Comparison of ENCODE assay signal across 8 mouse cellular contexts in genomic region chr16:33999388-33999787, GRCm38 (mm10). TPM values are rescaled to one million over a fixed set of nuclear protein-coding genes. Genes with fewer than 3 reads are reported as not detected.
DNase-seq lines count a peak whose midpoint lies in the region; ATAC-seq and TF ChIP-seq lines count a peak whose summit lies in the region.

No protein-coding gene starts in this region.

- no peak overlapping the region for H3K9ac ChIP-seq in neural tube, embryonic 15.5 days (replicated peaks)
- H3K9ac ChIP-seq in liver, embryonic 14.5 days (replicated peaks) = no peak overlapping the region

- no peak overlapping the region for H3K4me2 ChIP-seq in neural tube, embryonic 15.5 days
- no peak overlapping the region for H3K4me2 ChIP-seq in liver, embryonic 14.5 days (ENCODE audit: low read depth)

- intact Hi-C loops in heart, postnatal 36 days (cut with DNase I) = loop anchor here (1.0 kb wide), 1 partner anchor 115 kb away; no protein-coding TSS in a partner anchor

- H3K4me3 ChIP-seq in neural tube, embryonic 15.5 days (replicated peaks) = no peak overlapping the region
- no peak overlapping the region for H3K4me3 ChIP-seq in liver, embryonic 14.5 days (ENCODE audit: insufficient read depth in 1 of 2, low read depth in 2 of 2, low read length in 2 of 2)

- 31% methylated on average over 3 of the region's 3 CpGs for WGBS in neural tube, embryonic 15.5 days
- 19% methylated on average over 3 of the region's 3 CpGs for WGBS in liver, embryonic 14.5 days (ENCODE audit: insufficient replicate concordance)

- TF ChIP-seq CTCF in liver, embryonic 14.5 days (IDR thresholded peaks at IDR 0.05; ENCODE audit: low read depth) = peak; percentile 63

- no peaks in the 10 kb centered on the region for H3K27me3 ChIP-seq in neural tube, embryonic 15.5 days (replicated peaks)
- no peaks in the 10 kb centered on the region for H3K27me3 ChIP-seq in liver, embryonic 14.5 days (ENCODE audit: control insufficient read depth, insufficient read depth, low read length)

- peaks cover 10% of the 10 kb centered on the region for H3K4me1 ChIP-seq in neural tube, embryonic 15.5 days
- H3K4me1 ChIP-seq in liver, embryonic 14.5 days (replicated peaks; ENCODE audit: control insufficient read depth in 2 of 2, insufficient read depth in 2 of 2, low read length in 1 of 2) = no peaks in the 10 kb centered on the region

- peak; percentile 17 to 35 for DNase-seq in adrenal gland, adult 18-20 months (ENCODE audit: low spot score in 2 of 2)
- no peak for DNase-seq in adrenal gland, adult 8-10 months
- peak; percentile 37 for DNase-seq in neural tube, embryonic 10.5 days (ENCODE audit: extremely low spot score, low spot score)
- peak; percentile 38 for DNase-seq in c-Kit-positive CD71-positive TER-119-positive erythroid progenitor cells, embryonic 14.5 days (ENCODE audit: low spot score)
- DNase-seq in heart, postnatal 36 days = peak; percentile 42 to 57
- no peak for DNase-seq in liver, embryonic 14.5 days (ENCODE audit: low read depth in 3 of 3, low spot score in 3 of 3)
- DNase-seq in thymus, postnatal 14 days = peak; percentile 43

- no peak overlapping the region for H3K27ac ChIP-seq in neural tube, embryonic 15.5 days (replicated peaks)
- no peak overlapping the region for H3K27ac ChIP-seq in liver, embryonic 14.5 days

- no peak for ATAC-seq in neural tube, embryonic 15.5 days (ENCODE audit: low FRiP score)
- no peak for ATAC-seq in liver, embryonic 14.5 days (ENCODE audit: insufficient read depth)

- H3K36me3 ChIP-seq in neural tube, embryonic 15.5 days = no peaks in the 10 kb centered on the region
- H3K36me3 ChIP-seq in liver, embryonic 14.5 days (replicated peaks; ENCODE audit: control insufficient read depth, insufficient read depth, low read depth) = no peaks in the 10 kb centered on the region

- TF ChIP-seq EP300 in liver, embryonic 14.5 days (IDR thresholded peaks at IDR 0.05; ENCODE audit: low read depth) = no peak

- no peaks in the 10 kb centered on the region for H3K9me3 ChIP-seq in neural tube, embryonic 15.5 days (replicated peaks)
- no peaks in the 10 kb centered on the region for H3K9me3 ChIP-seq in liver, embryonic 14.5 days (ENCODE audit: control insufficient read depth, low read length)

RNA-seq across cellular contexts. Expression of gene Umps, which starts 32.5 kb away (rescaled TPM):
- 10 to 100 TPM; 49.1 TPM for total RNA-seq in adrenal gland, adult 18-20 months (2021)
- total RNA-seq in adrenal gland, adult 8-10 months (2022) = 10 to 100 TPM; 35.3 to 47.5 (median 38.2) TPM
- polyA plus RNA-seq in neural tube, embryonic 15.5 days (2015; fragmentation: Nextera tagmentation; extraction: Ambion mirVana) = 22.8 and 32.5 TPM in 2 replicates
- 1 to 10 TPM; 7.9 to 8.6 TPM for total RNA-seq in heart, postnatal 36 days (2021)
- 15.2 and 23.7 TPM in 2 replicates for polyA plus RNA-seq in liver, embryonic 14.5 days (2012; rRNA removed)
- 38.9 and 40.2 TPM in 2 replicates for polyA plus RNA-seq in liver, embryonic 14.5 days (2014; fragmentation: Nextera tagmentation; extraction: Ambion mirVana)

Comparison
In these comparisons a context has a peak if more than half of its experiments do, and no peak if none do; other contexts are left out.
1. DNase-seq: peak in adrenal gland, adult 18-20 months (2 of 2), neural tube, embryonic 10.5 days (single experiment), c-Kit-positive CD71-positive TER-119-positive erythroid progenitor cells, embryonic 14.5 days (single experiment), heart, postnatal 36 days (2 of 2) and thymus, postnatal 14 days (single experiment); none in adrenal gland, adult 8-10 months (single experiment) and liver, embryonic 14.5 days (0 of 3).